8 mouse cellular contexts compared by ENCODE assay signal in the genomic region with DNA sequence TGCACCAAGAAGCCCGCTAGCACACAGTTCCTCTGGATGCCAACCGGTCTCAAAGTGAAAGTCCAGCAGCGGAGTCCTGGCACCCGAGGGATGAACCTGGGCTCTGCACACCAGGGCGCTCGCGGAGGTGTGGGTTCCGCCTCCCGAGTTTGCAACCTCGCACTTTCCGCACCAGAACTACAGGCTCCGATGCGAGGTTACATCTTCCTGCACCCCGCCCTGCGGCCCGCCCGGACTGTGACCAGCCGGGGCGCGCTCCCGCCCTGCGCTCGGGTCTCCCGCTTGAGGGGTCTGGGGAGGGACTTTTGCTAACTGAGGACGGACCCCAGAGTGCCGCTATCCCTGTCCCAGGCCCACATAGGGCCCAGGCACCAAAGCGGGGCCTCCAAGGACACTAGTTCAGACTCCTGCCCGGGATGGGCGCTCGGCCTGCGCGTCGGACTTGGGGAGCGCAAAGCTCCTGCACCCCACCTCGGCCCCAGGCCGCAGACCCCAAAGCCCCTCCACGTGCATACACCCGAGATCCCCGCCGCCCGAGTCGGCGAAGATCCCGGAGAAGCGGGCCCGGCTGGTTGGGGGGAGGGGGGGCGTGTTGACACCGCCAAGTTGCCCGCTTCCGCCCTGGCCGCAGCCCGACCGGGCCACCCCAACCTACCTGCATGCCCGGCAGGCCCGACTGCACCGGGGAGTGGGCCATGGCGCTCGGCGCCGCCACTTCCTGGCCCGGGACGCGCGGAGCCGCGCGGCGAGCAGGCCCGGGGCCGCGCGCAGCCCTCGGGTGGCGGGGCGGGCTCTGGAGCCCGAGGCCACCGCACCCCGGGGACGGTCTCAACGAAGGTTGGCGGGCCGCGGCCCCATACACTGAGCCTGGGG. TPM values are rescaled to one million over a fixed set of nuclear protein-coding genes. Genes with fewer than 3 reads are reported as not detected.
DNase-seq lines count a peak whose midpoint lies in the region; ATAC-seq and TF ChIP-seq lines count a peak whose summit lies in the region.

No protein-coding gene starts in this region.

- H3K36me3 ChIP-seq in ES-Bruce4 (ENCODE audit: control insufficient read depth, insufficient read depth, low read length, poor library complexity, severe bottlenecking) = no peaks in the 10 kb centered on the region
- H3K36me3 ChIP-seq in embryonic facial prominence, embryonic 14.5 days (ENCODE audit: control insufficient read depth, insufficient read depth, low read length) = no peaks in the 10 kb centered on the region
- no peaks in the 10 kb centered on the region for H3K36me3 ChIP-seq in heart, embryonic 15.5 days
- no peaks in the 10 kb centered on the region for H3K36me3 ChIP-seq in kidney, postnatal 0 days (ENCODE audit: insufficient read depth, low read length)

- peak overlapping the region; percentile 87 for H3K4me2 ChIP-seq in embryonic facial prominence, embryonic 14.5 days (ENCODE audit: low read depth, low read length)
- peak overlapping the region; percentile 77 for H3K4me2 ChIP-seq in heart, embryonic 15.5 days
- H3K4me2 ChIP-seq in kidney, postnatal 0 days (ENCODE audit: low read length) = peak overlapping the region; percentile 80

- 0 out of 2 replicates have a peak overlapping the region, but pooled peaks have one; percentile 9 for H3K27ac ChIP-seq in ES-Bruce4 (ENCODE audit: insufficient read depth, low read length)
- peak overlapping the region; percentile 86 for H3K27ac ChIP-seq in embryonic facial prominence, embryonic 14.5 days (replicated peaks; ENCODE audit: low read depth, low read length)
- H3K27ac ChIP-seq in heart, embryonic 15.5 days = peak overlapping the region; percentile 97
- H3K27ac ChIP-seq in kidney, postnatal 0 days = peak overlapping the region; percentile 98

- H3K4me3 ChIP-seq in ES-Bruce4 (ENCODE audit: low read depth, low read length) = peak overlapping the region; percentile 75
- peak overlapping the region; percentile 92 for H3K4me3 ChIP-seq in embryonic facial prominence, embryonic 14.5 days (ENCODE audit: low read depth, low read length)
- peak overlapping the region; percentile 100 for H3K4me3 ChIP-seq in heart, embryonic 15.5 days
- peak overlapping the region; percentile 99 for H3K4me3 ChIP-seq in kidney, postnatal 0 days (replicated peaks; ENCODE audit: low read depth, low read length)

- TF ChIP-seq CTCF in ES-Bruce4 (IDR thresholded peaks at IDR 0.05; ENCODE audit: low read depth, low read length) = no peak
- no peak for TF ChIP-seq CTCF in kidney, postnatal 0 days (IDR thresholded peaks at IDR 0.05; ENCODE audit: low read depth)

- TF ChIP-seq POLR2A in ES-Bruce4 (IDR thresholded peaks at IDR 0.05; ENCODE audit: insufficient read depth, low read length) = no peak

- H3K4me1 ChIP-seq in ES-Bruce4 (ENCODE audit: control insufficient read depth, insufficient read depth, low read length) = no peaks in the 10 kb centered on the region
- H3K4me1 ChIP-seq in embryonic facial prominence, embryonic 14.5 days (ENCODE audit: control insufficient read depth, insufficient read depth, low read length) = peaks cover 13% of the 10 kb centered on the region
- peaks cover 40% of the 10 kb centered on the region for H3K4me1 ChIP-seq in heart, embryonic 15.5 days (replicated peaks)
- peaks cover 12% of the 10 kb centered on the region; the same call in 1 of the 2 replicates for H3K4me1 ChIP-seq in kidney, postnatal 0 days (replicated peaks; ENCODE audit: insufficient read depth, low read length)

- H3K9ac ChIP-seq in ES-Bruce4 (ENCODE audit: low read depth, poor library complexity, severe bottlenecking) = peak overlapping the region; percentile 88
- peak overlapping the region; percentile 92 for H3K9ac ChIP-seq in embryonic facial prominence, embryonic 14.5 days (ENCODE audit: low read depth, low read length)
- H3K9ac ChIP-seq in heart, embryonic 15.5 days = peak overlapping the region; percentile 97
- H3K9ac ChIP-seq in kidney, postnatal 0 days (ENCODE audit: low read depth, low read length) = peak overlapping the region; percentile 99

- peak; percentile 76 for DNase-seq in adrenal gland, postnatal 10 days
- peak; percentile 61 for DNase-seq in embryonic facial prominence, embryonic 14.5 days (ENCODE audit: low spot score)
- DNase-seq in kidney, postnatal 0 days (ENCODE audit: low spot score) = peak; percentile 73
- peak; percentile 78 for DNase-seq in lung, postnatal 36 days
- peak; percentile 63 for DNase-seq in right cerebral cortex, postnatal 25 days
- DNase-seq in urinary bladder, postnatal 25 days (ENCODE audit: low spot score) = peak; percentile 61

- TF ChIP-seq EP300 in ES-Bruce4 (IDR thresholded peaks at IDR 0.05; ENCODE audit: insufficient read depth, low read depth, low read length) = no peak

- 0% methylated on average over 34 of the region's 83 CpGs for WGBS in embryonic facial prominence, embryonic 14.5 days
- WGBS in heart, embryonic 15.5 days = under 1% methylated on average over 71 of the region's 83 CpGs
- WGBS in kidney, postnatal 0 days = under 1% methylated on average over 75 of the region's 83 CpGs

- peak; percentile 75 for ATAC-seq in embryonic facial prominence, embryonic 14.5 days (ENCODE audit: low read depth)
- ATAC-seq in heart, embryonic 15.5 days (replicated peaks; ENCODE audit: insufficient number of reproducible peaks, insufficient read depth, low FRiP score, low read depth) = peak; percentile 76
- peak; percentile 77 for ATAC-seq in kidney, postnatal 0 days (replicated peaks; ENCODE audit: low FRiP score, low read depth)

- H3K27me3 ChIP-seq in ES-Bruce4 (ENCODE audit: control insufficient read depth, insufficient read depth, low read length, poor library complexity, severe bottlenecking) = no peaks in the 10 kb centered on the region
- no peaks in the 10 kb centered on the region for H3K27me3 ChIP-seq in embryonic facial prominence, embryonic 14.5 days (replicated peaks; ENCODE audit: control insufficient read depth, insufficient read depth, low read length)
- H3K27me3 ChIP-seq in heart, embryonic 15.5 days = no peaks in the 10 kb centered on the region
- H3K27me3 ChIP-seq in kidney, postnatal 0 days (ENCODE audit: insufficient read depth, low read length) = no peaks in the 10 kb centered on the region

- no peaks in the 10 kb centered on the region for H3K9me3 ChIP-seq in ES-Bruce4 (replicated peaks; ENCODE audit: control insufficient read depth, insufficient read depth, low read length, poor library complexity, severe bottlenecking)
- H3K9me3 ChIP-seq in embryonic facial prominence, embryonic 14.5 days (ENCODE audit: control insufficient read depth, low read length) = no peaks in the 10 kb centered on the region
- H3K9me3 ChIP-seq in heart, embryonic 15.5 days (replicated peaks) = no peaks in the 10 kb centered on the region
- H3K9me3 ChIP-seq in kidney, postnatal 0 days (replicated peaks; ENCODE audit: low read length) = no peaks in the 10 kb centered on the region

RNA-seq across cellular contexts. Expression of gene Stk24, which starts 1.3 kb away (rescaled TPM):
- 95.4 and 135 TPM in 2 replicates for polyA plus RNA-seq in ES-Bruce4 (2011; ENCODE audit: insufficient read depth, insufficient read length, low read depth, missing spikeins)
- total RNA-seq in adrenal gland, postnatal 10 days (2021) = 10 to 100 TPM; 82.8 to 91.1 TPM
- 38.9 and 46.0 TPM in 2 replicates for polyA plus RNA-seq in embryonic facial prominence, embryonic 14.5 days (2014; fragmentation: Nextera tagmentation; extraction: Ambion mirVana)
- polyA plus RNA-seq in heart, embryonic 15.5 days (2015; fragmentation: Nextera tagmentation; extraction: Ambion mirVana) = 34.5 and 39.6 TPM in 2 replicates
- 33.2 and 36.6 TPM in 2 replicates for polyA plus RNA-seq in kidney, postnatal 0 days (2015; fragmentation: Nextera tagmentation; extraction: Ambion mirVana)

Comparison
In these comparisons a context has a peak if more than half of its experiments do, and no peak if none do; other contexts are left out.
1. Peak in every context shown above with its lines: DNase-seq, ATAC-seq, H3K4me3 ChIP-seq and H3K27ac ChIP-seq.
2. H3K27ac ChIP-seq: peak in every context shown above with its lines; median percentile 98 in kidney, postnatal 0 days; 97 in heart, embryonic 15.5 days; 86 in embryonic facial prominence, embryonic 14.5 days; 9 in ES-Bruce4.